Mouse (Mus musculus): ENCODE measurements around the gene Lpin2. TPM values are rescaled to one million over a fixed set of nuclear protein-coding genes. Genes with fewer than 3 reads are reported as not detected.

Gene Lpin2
- polyA plus RNA-seq, 1 experiment, result 55.8 TPM

GRCm38 (mm10) chr17:71144322-71145116, 37.8 kb upstream of the Lpin2 start:
- H3K4me1 ChIP-seq (ENCODE audit: control insufficient read depth, insufficient read depth, low read length), result no peaks in the 10 kb centered on the region
- no peak for DNase-seq
- 84% methylated on average over 19 of the region's 19 CpGs for WGBS
- TF ChIP-seq POLR2A (IDR thresholded peaks at IDR 0.05; ENCODE audit: borderline replicate concordance, extremely low read depth, low read depth, low read length) (no peak), CTCF (IDR thresholded peaks at IDR 0.05; ENCODE audit: insufficient read depth, low read length) (no peak)
- no peak overlapping the region for H3K4me3 ChIP-seq (replicated peaks; ENCODE audit: extremely low read depth, low read depth, low read length)

GRCm38 (mm10) chr17:71145248-71145961, 37.0 kb upstream of the Lpin2 start:
- 96% methylated on average over 1 of the region's 1 CpGs for WGBS
- no peak for DNase-seq
- Histone ChIP-seq H3K4me1 (ENCODE audit: control insufficient read depth, insufficient read depth, low read length) (no peaks in the 10 kb centered on the region), H3K4me3 (replicated peaks; ENCODE audit: extremely low read depth, low read depth, low read length) (no peak overlapping the region)
- TF ChIP-seq CTCF (IDR thresholded peaks at IDR 0.05; ENCODE audit: insufficient read depth, low read length) (no peak), POLR2A (IDR thresholded peaks at IDR 0.05; ENCODE audit: borderline replicate concordance, extremely low read depth, low read depth, low read length) (no peak)

GRCm38 (mm10) chr17:71153356-71153755, 29.0 kb upstream of the Lpin2 start:
- 66% methylated on average over 4 of the region's 4 CpGs for WGBS
- H3K4me3 ChIP-seq (replicated peaks; ENCODE audit: extremely low read depth, low read depth, low read length), result no peak overlapping the region
- DNase-seq, result no peak
- H3K4me1 ChIP-seq (ENCODE audit: control insufficient read depth, insufficient read depth, low read length), result peaks cover 4% of the 10 kb centered on the region; the same call in 1 of the 2 replicates
- TF ChIP-seq CTCF (IDR thresholded peaks at IDR 0.05; ENCODE audit: insufficient read depth, low read length) (no peak), POLR2A (IDR thresholded peaks at IDR 0.05; ENCODE audit: borderline replicate concordance, extremely low read depth, low read depth, low read length) (no peak)

GRCm38 (mm10) chr17:71155271-71155670, 27.1 kb upstream of the Lpin2 start:
- no peak for TF ChIP-seq POLR2A (IDR thresholded peaks at IDR 0.05; ENCODE audit: borderline replicate concordance, extremely low read depth, low read depth, low read length)
- TF ChIP-seq CTCF (IDR thresholded peaks at IDR 0.05; ENCODE audit: insufficient read depth, low read length), result no peak
- DNase-seq, result no peak
- 65% methylated on average over 1 of the region's 1 CpGs for WGBS
- Histone ChIP-seq H3K4me1 (ENCODE audit: control insufficient read depth, insufficient read depth, low read length) (peaks cover 4% of the 10 kb centered on the region; the same call in 1 of the 2 replicates), H3K4me3 (replicated peaks; ENCODE audit: extremely low read depth, low read depth, low read length) (no peak overlapping the region)

GRCm38 (mm10) chr17:71159152-71159567, 23.2 kb upstream of the Lpin2 start:
- no peak for DNase-seq
- H3K4me1 ChIP-seq (ENCODE audit: control insufficient read depth, insufficient read depth, low read length), result no peaks in the 10 kb centered on the region
- WGBS, result 36% methylated on average over 4 of the region's 4 CpGs
- TF ChIP-seq POLR2A (IDR thresholded peaks at IDR 0.05; ENCODE audit: borderline replicate concordance, extremely low read depth, low read depth, low read length), result no peak
- no peak for TF ChIP-seq CTCF (IDR thresholded peaks at IDR 0.05; ENCODE audit: insufficient read depth, low read length)
- no peak overlapping the region for H3K4me3 ChIP-seq (replicated peaks; ENCODE audit: extremely low read depth, low read depth, low read length)

GRCm38 (mm10) chr17:71159720-71160119, 22.6 kb upstream of the Lpin2 start:
- whole genome bisulfite sequencing, result 73% methylated on average over 8 of the region's 8 CpGs
- TF ChIP-seq CTCF (IDR thresholded peaks at IDR 0.05; ENCODE audit: insufficient read depth, low read length), result no peak
- TF ChIP-seq POLR2A (IDR thresholded peaks at IDR 0.05; ENCODE audit: borderline replicate concordance, extremely low read depth, low read depth, low read length), result no peak
- no peak for DNase-seq
- H3K4me1 ChIP-seq (ENCODE audit: control insufficient read depth, insufficient read depth, low read length), result no peaks in the 10 kb centered on the region
- H3K4me3 ChIP-seq (replicated peaks; ENCODE audit: extremely low read depth, low read depth, low read length), result no peak overlapping the region

GRCm38 (mm10) chr17:71160244-71160995, 21.9 kb upstream of the Lpin2 start:
- H3K4me3 ChIP-seq (replicated peaks; ENCODE audit: extremely low read depth, low read depth, low read length), result no peak overlapping the region
- TF ChIP-seq CTCF (IDR thresholded peaks at IDR 0.05; ENCODE audit: insufficient read depth, low read length) (no peak), POLR2A (IDR thresholded peaks at IDR 0.05; ENCODE audit: borderline replicate concordance, extremely low read depth, low read depth, low read length) (no peak)
- WGBS, result 89% methylated on average over 8 of the region's 8 CpGs
- DNase-seq, result no peak
- peaks cover 3% of the 10 kb centered on the region; the same call in 1 of the 2 replicates for H3K4me1 ChIP-seq (ENCODE audit: control insufficient read depth, insufficient read depth, low read length)

- TF ChIP-seq POLR2A (IDR thresholded peaks at IDR 0.05; ENCODE audit: borderline replicate concordance, extremely low read depth, low read depth, low read length) (no peak), CTCF (IDR thresholded peaks at IDR 0.05; ENCODE audit: insufficient read depth, low read length) (no peak)
- DNase-seq, result no peak
- Histone ChIP-seq H3K4me1 (ENCODE audit: control insufficient read depth, insufficient read depth, low read length) (peaks cover 9% of the 10 kb centered on the region), H3K4me3 (replicated peaks; ENCODE audit: extremely low read depth, low read depth, low read length) (no peak overlapping the region)
- WGBS, result 44% methylated on average over 6 of the region's 6 CpGs
These were observed 17.4 kb upstream of the Lpin2 start for GRCm38 (mm10) chr17:71164991-71165390.

- peaks cover 9% of the 10 kb centered on the region for H3K4me1 ChIP-seq (ENCODE audit: control insufficient read depth, insufficient read depth, low read length)
- WGBS, result 59% methylated on average over 5 of the region's 5 CpGs
- H3K4me3 ChIP-seq (replicated peaks; ENCODE audit: extremely low read depth, low read depth, low read length), result no peak overlapping the region
- no peak for DNase-seq
- no peak for TF ChIP-seq CTCF (IDR thresholded peaks at IDR 0.05; ENCODE audit: insufficient read depth, low read length)
- no peak for TF ChIP-seq POLR2A (IDR thresholded peaks at IDR 0.05; ENCODE audit: borderline replicate concordance, extremely low read depth, low read depth, low read length)
These were observed 14.1 kb upstream of the Lpin2 start for GRCm38 (mm10) chr17:71168205-71168815.

Measured in lung, adult 2 months (tissue).